Mouse (Mus musculus) cortical plate, adult 2 months (tissue): Measurements from ENCODE around the gene Dok1.

Experiments used
- CTCF ChIP-seq: fragments of 200-500 bp; IDR thresholded peaks from 2 replicates; pipeline ENCODE4 v1.5.1; 2011; ENCODE audit warnings: mild to moderate bottlenecking, control low read depth, low read length; ENCODE audit not compliant: insufficient read depth; ENCODE audit errors: extremely low read depth
- POLR2A ChIP-seq: fragments of 200-500 bp; IDR thresholded peaks from 2 replicates; pipeline ENCODE4 v1.6.1; 2011; ENCODE audit warnings: mild to moderate bottlenecking, low read length, control low read depth; ENCODE audit not compliant: insufficient read depth; ENCODE audit errors: extremely low read depth

- TF ChIP-seq POLR2A, result no peak
- TF ChIP-seq CTCF, result no peak
These were observed 13.2 kb downstream of the Dok1 start for GRCm38 (mm10) chr6:83020121-83020520.
